Mouse (Mus musculus): ENCODE data around the gene Ltb4r1. TPM values are rescaled to one million over a fixed set of nuclear protein-coding genes. Genes with fewer than 3 reads are reported as not detected.

Ltb4r1 gene
- polyA plus RNA-seq, 1 experiment from 2014 or later, result 0.71 TPM

- Histone ChIP-seq H3K4me1 (replicated peaks; ENCODE audit: insufficient read depth, low read length) (no peaks in the 10 kb centered on the region), H3K36me3 (ENCODE audit: insufficient read depth, low read length) (peaks cover 37% of the 10 kb centered on the region), H3K27me3 (ENCODE audit: insufficient read depth, low read length) (no peaks in the 10 kb centered on the region), H3K9me3 (replicated peaks; ENCODE audit: low read length) (no peaks in the 10 kb centered on the region), H3K9ac (ENCODE audit: low read depth, low read length) (no peak overlapping the region), H3K4me2 (ENCODE audit: low read length) (no peak overlapping the region), H3K27ac (0 out of 2 replicates have a peak overlapping the region, but pooled peaks have one; percentile 8), H3K4me3 (replicated peaks; ENCODE audit: low read depth, low read length) (no peak overlapping the region)
- no peak for TF ChIP-seq CTCF (IDR thresholded peaks at IDR 0.05; ENCODE audit: low read depth)
- peak; percentile 76 for ATAC-seq (replicated peaks; ENCODE audit: low FRiP score, low read depth)
- WGBS, result 70% methylated on average over 9 of the region's 9 CpGs
- peak; percentile 44 for DNase-seq (ENCODE audit: low spot score)
Measured at GRCm38 (mm10) chr14:55737086-55737687, 28.6 kb upstream of the Ltb4r1 start.

GRCm38 (mm10) chr14:55743711-55744110 lies 22.1 kb upstream of the Ltb4r1 start:
- TF ChIP-seq CTCF (IDR thresholded peaks at IDR 0.05; ENCODE audit: low read depth), result peak; percentile 99
- peak; percentile 89 for DNase-seq (ENCODE audit: low spot score)
- Histone ChIP-seq H3K27ac (no peak overlapping the region), H3K9me3 (replicated peaks; ENCODE audit: low read length) (no peaks in the 10 kb centered on the region), H3K4me2 (ENCODE audit: low read length) (peak overlapping the region; percentile 41), H3K27me3 (ENCODE audit: insufficient read depth, low read length) (no peaks in the 10 kb centered on the region), H3K9ac (ENCODE audit: low read depth, low read length) (no peak overlapping the region), H3K36me3 (ENCODE audit: insufficient read depth, low read length) (peaks cover 32% of the 10 kb centered on the region), H3K4me3 (replicated peaks; ENCODE audit: low read depth, low read length) (no peak overlapping the region), H3K4me1 (replicated peaks; ENCODE audit: insufficient read depth, low read length) (peaks cover 14% of the 10 kb centered on the region)
- WGBS, result 17% methylated on average over 10 of the region's 10 CpGs
- ATAC-seq (replicated peaks; ENCODE audit: low FRiP score, low read depth), result peak; percentile 69

- Histone ChIP-seq H3K27ac (peak within 1 kb of the TSS; percentile 51; the same call in 1 of the 2 replicates), H3K4me3 (replicated peaks; ENCODE audit: low read depth, low read length) (peak within 1 kb of the TSS; percentile 70), H3K27me3 (ENCODE audit: insufficient read depth, low read length) (no peaks in the 10 kb centered on the region), H3K9me3 (replicated peaks; ENCODE audit: low read length) (no peaks in the 10 kb centered on the region), H3K4me1 (replicated peaks; ENCODE audit: insufficient read depth, low read length) (peaks cover 14% of the 10 kb centered on the region), H3K4me2 (ENCODE audit: low read length) (peak within 1 kb of the TSS; percentile 88), H3K36me3 (ENCODE audit: insufficient read depth, low read length) (peaks cover 22% of the 10 kb centered on the region), H3K9ac (ENCODE audit: low read depth, low read length) (peak within 1 kb of the TSS; percentile 77)
- ATAC-seq (replicated peaks; ENCODE audit: low FRiP score, low read depth) (peak; percentile 86), DNase-seq (ENCODE audit: low spot score) (peak; percentile 91)
- under 1% methylated on average over 41 of the region's 48 CpGs for WGBS
- no peak for TF ChIP-seq CTCF (IDR thresholded peaks at IDR 0.05; ENCODE audit: low read depth)
Measured at GRCm38 (mm10) chr14:55745180-55745860, 20.4 kb upstream of the Ltb4r1 start, which contains the start of the genes Dhrs1 and Nop9. Gene Dhrs1, minus strand, starts transcription at chr14:55745690. Gene Nop9, plus strand, starts transcription at chr14:55745693.

DNA sequence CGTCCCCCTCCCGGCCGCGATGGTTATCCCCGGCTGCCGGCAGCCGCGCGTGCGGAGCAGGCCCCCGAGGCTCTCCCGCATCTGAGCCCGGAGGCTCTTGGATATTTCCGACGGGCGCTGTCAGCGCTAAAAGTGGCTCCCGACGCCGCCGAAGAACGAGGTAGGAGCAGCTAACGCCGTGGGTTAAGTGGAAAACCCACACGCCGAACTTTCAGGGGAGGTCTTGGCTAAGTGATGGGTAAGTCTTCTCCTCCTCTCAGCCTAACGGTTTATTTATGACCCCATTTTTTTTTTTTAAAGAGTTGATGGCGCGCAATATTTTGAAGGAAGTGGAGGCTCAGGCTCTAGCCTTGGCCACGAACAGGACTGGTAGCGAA lies 19.9 kb upstream of the Ltb4r1 start:
- Histone ChIP-seq H3K4me1 (replicated peaks; ENCODE audit: insufficient read depth, low read length) (peaks cover 14% of the 10 kb centered on the region), H3K36me3 (ENCODE audit: insufficient read depth, low read length) (peaks cover 21% of the 10 kb centered on the region), H3K9ac (ENCODE audit: low read depth, low read length) (peak overlapping the region; percentile 77), H3K4me2 (ENCODE audit: low read length) (peak overlapping the region; percentile 88), H3K27me3 (ENCODE audit: insufficient read depth, low read length) (no peaks in the 10 kb centered on the region), H3K27ac (peak overlapping the region; percentile 51; the same call in 1 of the 2 replicates), H3K4me3 (replicated peaks; ENCODE audit: low read depth, low read length) (peak overlapping the region; percentile 70), H3K9me3 (replicated peaks; ENCODE audit: low read length) (no peaks in the 10 kb centered on the region)
- ATAC-seq (replicated peaks; ENCODE audit: low FRiP score, low read depth) (no peak), DNase-seq (ENCODE audit: low spot score) (no peak)
- TF ChIP-seq CTCF (IDR thresholded peaks at IDR 0.05; ENCODE audit: low read depth), result no peak
- WGBS, result under 1% methylated on average over 31 of the region's 31 CpGs

DNA sequence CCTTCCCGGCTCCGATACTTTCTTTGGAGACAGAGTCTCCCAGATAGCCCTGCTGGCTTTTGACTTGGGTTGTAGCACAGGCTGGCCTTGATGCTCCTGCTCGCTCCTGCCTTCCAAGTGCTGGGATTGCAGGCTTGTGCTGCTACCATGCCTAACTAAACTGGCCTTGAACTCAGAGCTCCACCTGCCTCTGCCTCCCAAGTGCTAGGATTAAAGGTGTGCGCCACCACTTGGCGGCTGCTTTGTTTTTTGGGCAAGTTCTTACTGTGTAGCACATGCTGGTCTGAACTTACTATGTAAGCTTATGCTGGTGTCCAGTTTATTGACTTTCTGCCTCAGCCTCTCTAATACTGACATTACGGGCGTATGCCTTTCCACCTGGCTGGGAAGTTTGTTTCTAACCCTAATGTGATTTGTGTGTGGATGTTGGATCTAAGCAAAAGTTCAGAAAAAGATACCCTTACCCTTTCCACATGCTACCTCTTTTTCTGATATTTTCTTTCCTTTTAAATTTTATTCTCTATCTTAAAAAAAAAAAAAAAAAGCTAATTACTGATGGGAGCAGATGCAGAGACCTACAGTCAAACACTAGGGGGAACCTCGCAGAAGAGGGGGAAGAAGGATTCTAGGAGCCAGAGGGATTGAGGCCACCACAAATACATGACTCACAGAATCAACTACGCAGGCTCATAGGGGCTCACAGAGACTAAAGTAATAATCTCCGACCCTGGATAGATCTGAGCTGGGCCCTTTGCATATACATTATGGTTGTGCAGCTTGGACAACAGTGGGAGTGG lies 18.5 kb upstream of the Ltb4r1 start:
- H3K27me3 ChIP-seq (ENCODE audit: insufficient read depth, low read length), result no peaks in the 10 kb centered on the region
- peaks cover 24% of the 10 kb centered on the region for H3K36me3 ChIP-seq (ENCODE audit: insufficient read depth, low read length)
- ATAC-seq (replicated peaks; ENCODE audit: low FRiP score, low read depth) (no peak), DNase-seq (ENCODE audit: low spot score) (no peak)
- H3K9me3 ChIP-seq (replicated peaks; ENCODE audit: low read length), result no peaks in the 10 kb centered on the region
- peaks cover 14% of the 10 kb centered on the region for H3K4me1 ChIP-seq (replicated peaks; ENCODE audit: insufficient read depth, low read length)
- H3K4me2 ChIP-seq (ENCODE audit: low read length), result peak overlapping the region; percentile 88
- no peak overlapping the region for H3K9ac ChIP-seq (ENCODE audit: low read depth, low read length)
- TF ChIP-seq CTCF (IDR thresholded peaks at IDR 0.05; ENCODE audit: low read depth), result no peak; the same call in 1 of the 2 replicates
- no peak overlapping the region for H3K4me3 ChIP-seq (replicated peaks; ENCODE audit: low read depth, low read length)
- WGBS, result 88% methylated on average over 10 of the region's 10 CpGs
- no peak overlapping the region for H3K27ac ChIP-seq

DNA sequence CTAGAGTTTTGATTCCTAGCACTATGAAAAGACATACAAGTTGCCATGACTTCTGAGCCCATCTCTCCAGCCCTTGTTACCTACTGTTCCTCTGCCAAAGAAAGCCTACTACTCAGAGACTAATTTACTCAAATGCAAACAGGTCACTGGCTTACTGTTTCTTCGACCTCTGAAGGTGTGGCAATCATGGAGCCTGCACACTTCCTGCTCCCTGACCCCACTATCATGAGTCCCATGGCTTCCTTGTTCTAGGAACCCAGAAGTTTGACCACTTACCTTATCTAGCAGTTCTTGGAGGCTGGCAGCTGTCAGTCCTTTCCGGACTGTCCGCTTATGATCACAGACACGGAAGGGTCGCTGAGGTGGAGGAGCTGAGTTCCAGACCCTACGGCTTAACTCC lies 8.2 kb upstream of the Ltb4r1 start:
- H3K4me2 ChIP-seq (ENCODE audit: low read length), result peak overlapping the region; percentile 25; the same call in 1 of the 2 replicates
- no peak for TF ChIP-seq CTCF (IDR thresholded peaks at IDR 0.05; ENCODE audit: low read depth)
- H3K36me3 ChIP-seq (ENCODE audit: insufficient read depth, low read length), result peaks cover 30% of the 10 kb centered on the region
- H3K4me3 ChIP-seq (replicated peaks; ENCODE audit: low read depth, low read length), result no peak overlapping the region
- H3K27ac ChIP-seq, result peak overlapping the region; percentile 47
- WGBS, result 85% methylated on average over 6 of the region's 6 CpGs
- peaks cover 13% of the 10 kb centered on the region for H3K4me1 ChIP-seq (replicated peaks; ENCODE audit: insufficient read depth, low read length)
- H3K9me3 ChIP-seq (replicated peaks; ENCODE audit: low read length), result no peaks in the 10 kb centered on the region
- H3K9ac ChIP-seq (ENCODE audit: low read depth, low read length), result no peak overlapping the region
- DNase-seq (ENCODE audit: low spot score), result no peak
- ATAC-seq (replicated peaks; ENCODE audit: low FRiP score, low read depth), result no peak
- H3K27me3 ChIP-seq (ENCODE audit: insufficient read depth, low read length), result 0 out of 2 replicates have a peak, but pooled peaks cover 10% of the 10 kb centered on the region
